Mouse (Mus musculus): ENCODE data around the gene Map10.
A peak's percentile ranks its signal among the peaks of the same experiment; 100 is the strongest.

The Map10 gene

DNA sequence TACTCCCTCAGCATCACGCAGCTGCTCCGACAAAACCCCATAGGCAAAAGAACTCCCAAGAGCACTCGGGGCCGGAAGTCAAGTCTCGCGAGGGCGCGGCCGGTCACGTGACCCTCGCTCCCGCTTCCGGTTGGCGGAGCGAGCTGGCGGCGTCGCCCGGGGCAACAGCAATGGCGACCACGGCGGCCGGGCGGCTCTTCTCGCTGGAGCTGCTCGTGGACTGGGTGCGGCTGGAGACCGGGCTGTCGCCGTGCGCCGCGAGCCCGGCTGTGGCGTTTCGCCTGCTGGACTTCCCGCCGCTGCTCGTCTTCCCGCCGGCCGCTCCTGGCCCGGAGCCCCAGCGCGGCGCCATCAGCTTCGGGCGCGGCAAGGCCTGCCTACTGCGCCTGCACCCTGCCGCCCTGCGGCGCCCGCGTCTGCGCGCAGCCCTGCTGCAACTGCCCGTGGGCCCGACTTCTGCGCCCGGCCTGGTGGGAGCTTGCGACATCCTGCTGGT is at the start of gene Map10:
TSS of gene Map10 (plus strand) at position 119 of the 496 bp plus-strand sequence.
- DNase-seq (ENCODE audit: low spot score in 2 of 2), result peak; percentile 71 to 85

- DNase-seq (ENCODE audit: low spot score in 2 of 2), result no peak
Observed at GRCm38 (mm10) chr8:125620301-125620700, 49.3 kb upstream of the Map10 start.

- no peak for DNase-seq (ENCODE audit: low spot score in 2 of 2)
Observed at GRCm38 (mm10) chr8:125624287-125624686, 45.3 kb upstream of the Map10 start.

DNA sequence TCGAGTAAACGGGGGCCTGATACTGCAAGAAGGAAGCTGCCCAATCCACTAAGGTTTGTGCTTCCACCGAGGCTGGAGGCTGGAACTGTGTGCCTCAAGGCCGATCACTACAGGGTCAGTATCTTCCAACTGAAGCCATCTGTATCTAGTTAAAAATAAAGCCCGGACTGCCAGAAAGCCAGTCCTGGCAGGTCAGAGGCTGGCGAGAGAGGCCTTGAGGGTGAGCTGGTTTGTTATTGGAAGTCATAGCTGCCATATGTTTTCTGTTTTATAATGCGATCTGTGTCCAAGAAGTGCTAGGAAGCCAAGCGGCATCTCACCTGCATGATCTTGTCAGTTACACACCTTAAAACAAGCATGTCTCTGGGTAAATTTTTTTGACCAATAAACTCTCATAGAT is 43.2 kb upstream of the Map10 start:
- DNase-seq (ENCODE audit: low spot score in 2 of 2), result no peak

GRCm38 (mm10) chr8:125628834-125629233 is 40.8 kb upstream of the Map10 start:
- no peak for DNase-seq (ENCODE audit: low spot score in 2 of 2)

- DNase-seq (ENCODE audit: low spot score in 2 of 2), result no peak
Observed at GRCm38 (mm10) chr8:125638411-125639058, 31.1 kb upstream of the Map10 start.

DNA sequence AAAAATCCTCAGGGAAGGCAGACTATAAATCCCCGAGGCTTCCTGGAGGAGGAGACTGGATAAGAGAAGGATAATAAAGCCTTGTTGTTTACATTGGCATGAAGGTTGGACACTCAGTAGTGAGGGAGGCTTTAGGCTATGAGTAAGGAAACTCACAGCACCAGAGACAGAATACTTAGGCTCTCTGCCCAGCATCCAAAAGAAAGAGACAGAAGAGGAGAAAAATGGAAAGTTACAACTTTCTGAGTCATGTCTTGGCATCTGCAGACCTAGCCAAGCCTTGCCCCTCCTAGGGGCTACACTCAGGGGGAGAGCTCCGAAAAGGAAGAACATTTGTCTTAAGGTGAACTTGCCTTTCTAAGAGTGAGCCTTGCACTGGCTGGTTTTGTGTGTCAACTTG is 30.0 kb upstream of the Map10 start:
- DNase-seq (ENCODE audit: low spot score in 2 of 2), result no peak

- DNase-seq (ENCODE audit: low spot score in 2 of 2), result no peak
Observed at GRCm38 (mm10) chr8:125640766-125641165, 28.9 kb upstream of the Map10 start.

GRCm38 (mm10) chr8:125641808-125642207 is 27.8 kb upstream of the Map10 start:
- DNase-seq (ENCODE audit: low spot score in 2 of 2), result no peak

- DNase-seq (ENCODE audit: low spot score in 2 of 2), result no peak
Observed at GRCm38 (mm10) chr8:125645757-125646478, 23.7 kb upstream of the Map10 start.

GRCm38 (mm10) chr8:125649447-125649846 is 20.2 kb upstream of the Map10 start:
- DNase-seq (ENCODE audit: low spot score in 2 of 2), result peak in 1 of 2 experiments; percentile 8

GRCm38 (mm10) chr8:125654821-125655220 is 14.8 kb upstream of the Map10 start:
- no peak for DNase-seq (ENCODE audit: low spot score in 2 of 2)

- no peak for DNase-seq (ENCODE audit: low spot score in 2 of 2)
Observed at GRCm38 (mm10) chr8:125658508-125658907, 11.1 kb upstream of the Map10 start.

GRCm38 (mm10) chr8:125658926-125659325 is 10.7 kb upstream of the Map10 start:
- no peak for DNase-seq (ENCODE audit: low spot score in 2 of 2)

DNA sequence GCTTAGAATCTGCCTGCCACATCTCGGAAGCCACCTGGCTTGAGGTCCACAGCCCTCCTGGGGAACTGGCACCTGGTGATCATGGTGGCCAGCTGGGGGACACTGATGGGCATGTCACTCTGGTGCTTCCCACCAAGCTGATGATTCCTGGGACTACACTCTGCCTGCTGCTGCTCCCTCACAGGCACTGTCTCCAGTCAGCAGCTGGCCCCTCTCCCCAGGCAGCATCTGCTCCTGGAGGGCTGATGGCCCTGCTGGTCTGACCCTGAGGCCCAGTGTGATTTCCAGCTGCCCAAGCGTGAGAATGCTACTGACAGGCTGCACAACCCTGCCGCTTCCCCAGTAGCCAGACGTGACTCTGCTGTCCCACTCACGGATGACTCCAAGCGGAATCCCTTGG is 9.2 kb upstream of the Map10 start:
- no peak for DNase-seq (ENCODE audit: low spot score in 2 of 2)

GRCm38 (mm10) chr8:125661958-125662668 is 7.5 kb upstream of the Map10 start:
- no peak for DNase-seq (ENCODE audit: low spot score in 2 of 2)

- no peak for DNase-seq (ENCODE audit: low spot score in 2 of 2)
Observed at GRCm38 (mm10) chr8:125662669-125663048, 7.0 kb upstream of the Map10 start.

GRCm38 (mm10) chr8:125665183-125665875 is 4.3 kb upstream of the Map10 start:
- no peak for DNase-seq (ENCODE audit: low spot score in 2 of 2)

GRCm38 (mm10) chr8:125665876-125666186 is 3.8 kb upstream of the Map10 start:
- DNase-seq (ENCODE audit: low spot score in 2 of 2), result no peak

GRCm38 (mm10) chr8:125666201-125666600 is 3.4 kb upstream of the Map10 start:
- DNase-seq (ENCODE audit: low spot score in 2 of 2), result no peak

DNA sequence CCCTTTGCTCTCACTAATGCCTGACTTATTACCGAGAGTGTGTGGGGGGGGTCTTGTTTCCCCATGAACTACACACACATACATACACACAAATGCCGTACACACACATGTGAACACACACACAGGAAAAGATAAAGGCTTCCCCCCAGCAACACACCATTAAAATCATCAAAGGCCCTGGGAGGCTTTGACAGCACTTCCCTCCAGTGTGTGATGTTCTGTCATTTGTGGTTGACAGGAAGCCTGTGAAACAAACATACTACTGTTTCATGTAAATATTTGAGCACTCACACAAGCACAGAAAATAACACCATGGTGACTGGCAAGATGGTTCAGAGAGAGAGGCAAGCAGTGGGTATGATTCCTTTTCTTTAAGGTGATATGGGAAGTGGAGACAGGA is 2.4 kb upstream of the Map10 start:
- no peak for DNase-seq (ENCODE audit: low spot score in 2 of 2)

DNA sequence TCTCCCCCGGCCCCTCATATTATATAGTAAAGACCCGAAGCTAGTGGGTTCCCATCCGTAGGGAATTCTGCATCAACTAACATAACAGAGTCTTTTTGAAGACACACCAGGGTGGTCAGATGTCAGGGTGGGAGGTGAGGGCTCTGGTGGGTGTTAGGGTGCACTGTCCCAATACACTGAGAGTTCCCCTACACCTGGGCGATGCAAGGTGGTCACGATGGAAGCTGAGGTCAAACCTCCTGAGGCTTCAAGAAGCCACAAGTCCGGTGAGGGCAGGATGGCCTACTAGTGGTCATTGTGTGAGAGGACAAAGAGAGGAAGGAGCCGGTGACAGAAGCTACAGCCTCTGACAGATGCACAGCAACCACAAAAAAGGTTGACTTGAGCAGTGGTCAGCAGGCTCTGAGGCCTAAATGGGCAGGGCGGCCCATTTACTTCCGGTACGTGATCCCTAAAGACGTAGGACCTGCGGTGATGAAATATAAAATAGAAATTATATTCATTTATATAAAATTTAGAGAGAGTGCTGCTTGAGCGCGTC is 389 bp upstream of the Map10 start:
- DNase-seq (ENCODE audit: low spot score in 2 of 2), result no peak

All from natural killer cell, adult 2 months (primary cell).